Mouse (Mus musculus) kidney, postnatal 14 days (tissue): ENCODE results near the gene Aup1.
A peak's percentile ranks its signal among the peaks of the same experiment; 100 is the strongest.

Experiments used
- DNase-seq: peaks from one replicate; pipeline ENCODE4 v3.0.0; 2022; ENCODE audit warnings: mixed read lengths

Gene Aup1

GRCm38 (mm10) chr6:83031921-83032590, 22.3 kb upstream of the Aup1 start:
- no peak for DNase-seq

- peak; percentile 55 for DNase-seq
Measured at GRCm38 (mm10) chr6:83032769-83033191, 21.5 kb upstream of the Aup1 start.

- peak; percentile 79 for DNase-seq
Measured at GRCm38 (mm10) chr6:83033249-83034185, 20.8 kb upstream of the Aup1 start, which contains the start of the genes Dok1 and Loxl3. TSS of gene Dok1 (minus strand) at chr6:83033471. TSS of gene Loxl3 (plus strand) at chr6:83034173.

GRCm38 (mm10) chr6:83034463-83035055, 19.8 kb upstream of the Aup1 start:
- no peak for DNase-seq

- no peak for DNase-seq
Measured at GRCm38 (mm10) chr6:83037188-83037587, 17.1 kb upstream of the Aup1 start.

GRCm38 (mm10) chr6:83038496-83039012, 15.8 kb upstream of the Aup1 start:
- DNase-seq = peak; percentile 94

- DNase-seq = no peak
Measured at GRCm38 (mm10) chr6:83040601-83041000, 13.7 kb upstream of the Aup1 start.

GRCm38 (mm10) chr6:83043561-83043960, 10.8 kb upstream of the Aup1 start:
- no peak for DNase-seq

GRCm38 (mm10) chr6:83043993-83044392, 10.3 kb upstream of the Aup1 start:
- DNase-seq = no peak

- DNase-seq = peak; percentile 45
Measured at GRCm38 (mm10) chr6:83044742-83045141, 9.6 kb upstream of the Aup1 start.

GRCm38 (mm10) chr6:83049367-83049766, 5.0 kb upstream of the Aup1 start:
- no peak for DNase-seq

GRCm38 (mm10) chr6:83053136-83053960, 973 bp upstream of the Aup1 start:
- no peak for DNase-seq

GRCm38 (mm10) chr6:83054871-83055431, 630 bp downstream of the Aup1 start, which contains the start of gene Htra2:
TSS of gene Htra2 (minus strand) at chr6:83055273.
- no peak for DNase-seq

GRCm38 (mm10) chr6:83057790-83058189, 3.5 kb downstream of the Aup1 start, which contains the start of gene Dqx1:
TSS of gene Dqx1 (plus strand) at chr6:83057844.
- DNase-seq = peak; percentile 87

- no peak for DNase-seq
Measured at GRCm38 (mm10) chr6:83058725-83059124, 4.4 kb downstream of the Aup1 start.

- DNase-seq = no peak
Measured at GRCm38 (mm10) chr6:83065995-83066394, 11.7 kb downstream of the Aup1 start.

GRCm38 (mm10) chr6:83066441-83066840, 12.1 kb downstream of the Aup1 start:
- DNase-seq = no peak

- DNase-seq = no peak
Measured at GRCm38 (mm10) chr6:83068221-83068620, 13.9 kb downstream of the Aup1 start.

- no peak for DNase-seq
Measured at GRCm38 (mm10) chr6:83068706-83069487, 14.6 kb downstream of the Aup1 start.

- no peak for DNase-seq
Measured at GRCm38 (mm10) chr6:83069488-83070246, 15.3 kb downstream of the Aup1 start.

GRCm38 (mm10) chr6:83070247-83070310, 15.8 kb downstream of the Aup1 start, which contains the start of gene Tlx2:
TSS of gene Tlx2 (minus strand) at chr6:83070293.
- no peak for DNase-seq
